ENCODE assay signal across 9 mouse cellular contexts in genomic region chr8:106405810-106406209, GRCm38 (mm10). TPM values are rescaled to one million over a fixed set of nuclear protein-coding genes. Genes with fewer than 3 reads are reported as not detected.
A peak's percentile ranks its signal among the peaks of the same experiment; 100 is the strongest.
DNase-seq lines count a peak whose midpoint lies in the region; ATAC-seq lines count a peak whose summit lies in the region.
"Had no signal": no experiment of that assay in that cellular context is flagged by ENCODE, and none has a peak within 500 bp of the region (broad histone marks: within the 10 kb centered on the region; RNA-seq: fewer than 3 reads in every experiment).

No protein-coding gene starts in this region.

- H3K9ac ChIP-seq in heart, embryonic 14.5 days (ENCODE audit: low read length): no peak overlapping the region
- no peak overlapping the region for H3K9ac ChIP-seq in limb, embryonic 15.5 days

- H3K27ac ChIP-seq in heart, embryonic 14.5 days (replicated peaks in 1 of 2; ENCODE audit: control insufficient read depth in 1 of 2, insufficient read depth in 1 of 2, low read depth in 2 of 2, low read length in 2 of 2): peak overlapping the region; percentile 60 to 68
- peak overlapping the region; percentile 62 for H3K27ac ChIP-seq in limb, embryonic 15.5 days

- H3K4me2 ChIP-seq in heart, embryonic 14.5 days (ENCODE audit: low read length): peak overlapping the region; percentile 22; the same call in 1 of the 2 replicates
- no peak overlapping the region for H3K4me2 ChIP-seq in limb, embryonic 15.5 days

- no peaks in the 10 kb centered on the region for H3K27me3 ChIP-seq in heart, embryonic 14.5 days (ENCODE audit: control insufficient read depth, insufficient read depth, low read length)
- no peaks in the 10 kb centered on the region for H3K27me3 ChIP-seq in limb, embryonic 15.5 days

- no peak for ATAC-seq in heart, embryonic 14.5 days (ENCODE audit: insufficient number of reproducible peaks, insufficient read depth, low FRiP score, low read depth)
- no peak for ATAC-seq in limb, embryonic 15.5 days (ENCODE audit: insufficient number of reproducible peaks, low FRiP score, low TSS enrichment, low read depth)

- peaks cover 16 to 21% of the 10 kb centered on the region in 2 experiments for H3K4me1 ChIP-seq in heart, embryonic 14.5 days (ENCODE audit: control insufficient read depth in 2 of 2, insufficient read depth in 2 of 2, low read length in 2 of 2)
- H3K4me1 ChIP-seq in limb, embryonic 15.5 days: peaks cover 13% of the 10 kb centered on the region

- no peak overlapping the region for H3K4me3 ChIP-seq in heart, embryonic 14.5 days (ENCODE audit: control insufficient read depth in 1 of 2, insufficient read depth in 1 of 2, low read depth in 1 of 2, low read length in 2 of 2)
- no peak overlapping the region for H3K4me3 ChIP-seq in limb, embryonic 15.5 days

- peak; percentile 38 for DNase-seq in adrenal gland, postnatal 14 days
- DNase-seq in adrenal gland, postnatal 4 days (ENCODE audit: low spot score in 2 of 2): no peak
- DNase-seq in lung, postnatal 10 days: peak; percentile 53
- DNase-seq in lung, adult 18-20 months: no peak
- no peak for DNase-seq in thymus, postnatal 14 days
- no peak for DNase-seq in natural killer cell, adult 2 months (ENCODE audit: low spot score in 2 of 2)
- DNase-seq: gastrocnemius, postnatal 25 days had no signal

- no peaks in the 10 kb centered on the region for H3K36me3 ChIP-seq in heart, embryonic 14.5 days (ENCODE audit: control insufficient read depth, insufficient read depth, low read length)
- H3K36me3 ChIP-seq in limb, embryonic 15.5 days: no peaks in the 10 kb centered on the region

- no peaks in the 10 kb centered on the region for H3K9me3 ChIP-seq in heart, embryonic 14.5 days (ENCODE audit: control insufficient read depth, low read length)
- H3K9me3 ChIP-seq in limb, embryonic 15.5 days: no peaks in the 10 kb centered on the region

- WGBS in heart, embryonic 14.5 days: 58% methylated on average over 16 of the region's 16 CpGs
- 71% methylated on average over 16 of the region's 16 CpGs for WGBS in limb, embryonic 15.5 days

RNA-seq across cellular contexts. Expression of gene Zfp90, which starts 9.3 kb away (rescaled TPM):
- 5.3 and 8.3 TPM in 2 replicates for total RNA-seq in adrenal gland, postnatal 14 days (2021)
- total RNA-seq in adrenal gland, postnatal 4 days (2021): 10 to 100 TPM; 19.0 to 19.4 TPM
- polyA plus RNA-seq in heart, embryonic 14.5 days (2014; fragmentation: Nextera tagmentation; extraction: Ambion mirVana): 14.3 and 14.4 TPM in 2 replicates
- 21.1 and 22.2 TPM in 2 replicates for polyA plus RNA-seq in limb, embryonic 15.5 days (2015; fragmentation: Nextera tagmentation; extraction: Ambion mirVana)

Comparison
In these comparisons a context has a peak if more than half of its experiments do, and no peak if none do; other contexts are left out.
1. DNase-seq: peak in adrenal gland, postnatal 14 days (single experiment) and lung, postnatal 10 days (single experiment); none in adrenal gland, postnatal 4 days (0 of 2), lung, adult 18-20 months (0 of 2), thymus, postnatal 14 days (single experiment) and natural killer cell, adult 2 months (0 of 2).